Mouse (Mus musculus): Measurements from ENCODE around the gene Npcd.

- TF ChIP-seq CTCF (IDR thresholded peaks at IDR 0.05; ENCODE audit: low read depth), result no peak
- no peak for TF ChIP-seq EP300 (optimal IDR thresholded peaks at IDR 0.05)
Observed at GRCm38 (mm10) chr15:79793076-79793475, 41.0 kb downstream of the Npcd start.

Data from stomach, postnatal 0 days (tissue).